Mouse (Mus musculus) olfactory bulb, adult 2 months (tissue): ENCODE results near the gene Mettl22.

Experiments used
- CTCF ChIP-seq: fragments of 200-500 bp; IDR thresholded peaks from 2 replicates; pipeline ENCODE4 v1.5.1; 2012; ENCODE audit warnings: low read depth, mild to moderate bottlenecking, low read length, moderate library complexity; ENCODE audit not compliant: insufficient read depth
- POLR2A ChIP-seq: fragments of 200-500 bp; IDR thresholded peaks from 2 replicates; pipeline ENCODE4 v1.6.1; 2012; ENCODE audit warnings: mild to moderate bottlenecking, low read depth, low read length, moderate library complexity; ENCODE audit not compliant: insufficient read depth

GRCm38 (mm10) chr16:8534466-8535200, 64.0 kb downstream of the Mettl22 start:
- TF ChIP-seq POLR2A (no peak), CTCF (no peak)
